Mouse (Mus musculus): ENCODE measurements around the gene Ski.

DNA sequence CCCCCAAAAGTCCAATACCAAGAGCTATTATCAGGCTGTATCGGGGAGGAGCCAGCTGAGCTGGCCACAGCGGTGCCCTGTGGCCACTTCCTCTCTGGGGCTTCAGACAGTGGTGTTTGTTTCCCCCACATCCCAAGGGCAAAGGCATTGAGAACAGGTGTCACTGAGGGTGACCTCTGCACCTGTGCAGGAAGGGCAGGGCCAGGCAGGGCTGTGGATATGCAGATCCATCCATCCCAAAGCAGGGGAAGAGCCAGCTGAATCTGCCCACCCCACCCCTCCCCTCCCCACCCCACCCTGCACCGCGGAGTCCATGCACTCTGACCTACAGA lies 59.1 kb downstream of the Ski start:
- TF ChIP-seq POLR2A (IDR thresholded peaks at IDR 0.05; ENCODE audit: low read depth, low read length) = no peak
- TF ChIP-seq CTCF (IDR thresholded peaks at IDR 0.05; ENCODE audit: extremely low read depth, insufficient read depth, insufficient read length, insufficient replicate concordance) = no peak
